Mouse (Mus musculus) embryo, embryonic 11 days (tissue): ENCODE results near the gene Dvl2.

ENCODE experiments used
- DNase-seq: peaks from one replicate; pipeline ENCODE4 v3.0.0-alpha.2; 2015

The Dvl2 gene

GRCm38 (mm10) chr11:70029829-70030550 lies 29.6 kb downstream of the Dvl2 start:
- no peak for DNase-seq

GRCm38 (mm10) chr11:70030651-70031320 lies 30.4 kb downstream of the Dvl2 start:
- DNase-seq, result no peak

GRCm38 (mm10) chr11:70031321-70031670 lies 30.9 kb downstream of the Dvl2 start:
- no peak for DNase-seq

GRCm38 (mm10) chr11:70038174-70038573 lies 37.8 kb downstream of the Dvl2 start:
- DNase-seq, result no peak

GRCm38 (mm10) chr11:70039631-70040030 lies 39.2 kb downstream of the Dvl2 start:
- no peak for DNase-seq

- DNase-seq, result no peak
Observed at GRCm38 (mm10) chr11:70040184-70040583, 39.8 kb downstream of the Dvl2 start.

GRCm38 (mm10) chr11:70042309-70043085 lies 42.1 kb downstream of the Dvl2 start:
- no peak for DNase-seq

GRCm38 (mm10) chr11:70043665-70044064 lies 43.3 kb downstream of the Dvl2 start:
- DNase-seq, result no peak

GRCm38 (mm10) chr11:70045435-70045834 lies 45.0 kb downstream of the Dvl2 start:
- peak; percentile 23 for DNase-seq

GRCm38 (mm10) chr11:70049366-70049765 lies 49.0 kb downstream of the Dvl2 start:
- no peak for DNase-seq

- DNase-seq, result no peak
Observed at GRCm38 (mm10) chr11:70049816-70050215, 49.4 kb downstream of the Dvl2 start.

GRCm38 (mm10) chr11:70053156-70053555 lies 52.8 kb downstream of the Dvl2 start:
- DNase-seq, result no peak

GRCm38 (mm10) chr11:70053898-70054570 lies 53.6 kb downstream of the Dvl2 start, which contains the start of gene Asgr1:
TSS of gene Asgr1 (plus strand) at chr11:70054085.
- no peak for DNase-seq

GRCm38 (mm10) chr11:70055618-70056214 lies 55.3 kb downstream of the Dvl2 start:
- peak; percentile 78 for DNase-seq

- no peak for DNase-seq
Observed at GRCm38 (mm10) chr11:70057805-70058204, 57.4 kb downstream of the Dvl2 start.

- DNase-seq, result no peak
Observed at GRCm38 (mm10) chr11:70059930-70060329, 59.5 kb downstream of the Dvl2 start.
